Mouse (Mus musculus): ENCODE measurements around the gene Tmem104.

Gene Tmem104

GRCm38 (mm10) chr11:115226811-115227491 is 39.7 kb downstream of the Tmem104 start:
- no peak for DNase-seq (ENCODE audit: extremely low read depth, insufficient read length, low spot score)

DNA sequence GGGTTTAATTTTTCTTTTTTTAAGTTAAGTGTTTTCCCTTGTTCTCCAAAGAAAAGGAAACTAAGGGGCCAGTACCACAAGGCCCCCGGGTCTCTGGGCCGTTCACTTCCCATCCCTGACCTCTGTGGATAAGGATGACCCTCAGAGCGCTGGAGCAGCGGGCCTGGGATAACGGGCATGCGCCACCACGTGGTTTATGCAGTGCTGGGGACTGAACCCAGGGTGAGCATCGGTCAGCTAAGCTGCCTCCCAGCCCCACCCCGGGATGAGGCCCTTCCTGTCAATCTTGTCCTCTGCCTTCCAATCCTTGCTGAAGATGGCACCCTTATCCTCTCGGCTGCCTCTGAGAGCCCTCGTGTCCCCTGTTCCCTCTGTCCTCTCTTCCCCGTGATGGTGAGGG is 40.4 kb downstream of the Tmem104 start:
- DNase-seq (ENCODE audit: extremely low read depth, insufficient read length, low spot score) = no peak

DNA sequence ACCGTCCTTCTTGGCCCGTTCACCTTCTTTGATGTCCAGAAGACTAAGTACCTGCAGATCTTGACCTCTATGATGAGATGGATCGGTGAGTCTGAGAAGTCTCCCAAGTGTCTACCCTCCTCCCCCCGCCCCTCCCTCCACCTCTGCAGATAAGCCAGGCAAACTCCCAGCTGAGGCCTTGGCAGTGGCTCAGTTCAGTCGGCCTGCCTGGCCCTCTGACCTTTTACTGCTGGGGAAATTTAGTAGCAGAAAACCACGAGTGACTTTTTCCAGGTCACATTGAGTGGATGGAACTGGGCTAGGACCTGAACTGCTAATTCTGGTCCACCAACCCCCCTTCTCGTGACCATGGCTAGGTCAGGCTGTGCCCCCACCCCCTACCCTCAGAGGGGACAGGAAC is 41.1 kb downstream of the Tmem104 start:
- no peak for DNase-seq (ENCODE audit: extremely low read depth, insufficient read length, low spot score)

- DNase-seq (ENCODE audit: extremely low read depth, insufficient read length, low spot score) = no peak
These were observed 42.0 kb downstream of the Tmem104 start for GRCm38 (mm10) chr11:115229021-115229930.

DNA sequence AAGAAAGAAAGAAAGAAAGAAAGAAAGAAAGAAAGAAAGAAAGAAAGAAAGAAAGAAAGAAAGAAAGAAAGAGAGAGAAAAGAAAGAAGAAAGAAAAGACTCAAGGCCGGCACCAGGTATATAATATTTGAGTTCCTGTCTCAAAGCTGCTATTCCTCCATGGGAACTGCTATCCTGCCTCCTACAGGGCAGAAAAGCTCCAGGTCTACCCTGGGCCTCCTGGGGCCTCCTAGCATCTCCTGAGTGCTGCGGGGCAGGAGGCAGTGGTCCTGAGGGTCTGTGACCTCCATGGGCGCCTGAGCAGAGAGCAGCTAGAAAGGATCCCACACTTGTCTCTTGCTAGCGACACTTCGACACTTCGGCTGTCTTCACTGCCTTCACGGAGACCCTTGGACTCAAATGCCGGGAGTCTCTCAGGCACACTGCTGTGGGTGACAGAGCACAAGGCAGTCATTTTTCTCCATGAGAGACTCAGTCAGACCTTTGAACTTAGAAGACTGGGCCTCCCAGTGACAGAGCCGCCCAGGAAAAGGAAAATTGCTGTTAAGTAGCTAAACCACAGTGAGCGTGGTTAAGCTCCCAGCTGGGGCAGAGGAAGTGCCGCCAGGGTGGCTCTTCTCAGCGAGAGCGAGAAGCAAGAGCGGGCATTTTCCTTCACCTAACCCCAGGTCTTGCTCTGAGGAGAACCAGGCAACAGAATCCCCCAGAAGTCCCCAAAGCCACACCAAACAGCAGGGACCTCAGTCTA is 44.1 kb downstream of the Tmem104 start:
- DNase-seq (ENCODE audit: extremely low read depth, insufficient read length, low spot score) = no peak

DNA sequence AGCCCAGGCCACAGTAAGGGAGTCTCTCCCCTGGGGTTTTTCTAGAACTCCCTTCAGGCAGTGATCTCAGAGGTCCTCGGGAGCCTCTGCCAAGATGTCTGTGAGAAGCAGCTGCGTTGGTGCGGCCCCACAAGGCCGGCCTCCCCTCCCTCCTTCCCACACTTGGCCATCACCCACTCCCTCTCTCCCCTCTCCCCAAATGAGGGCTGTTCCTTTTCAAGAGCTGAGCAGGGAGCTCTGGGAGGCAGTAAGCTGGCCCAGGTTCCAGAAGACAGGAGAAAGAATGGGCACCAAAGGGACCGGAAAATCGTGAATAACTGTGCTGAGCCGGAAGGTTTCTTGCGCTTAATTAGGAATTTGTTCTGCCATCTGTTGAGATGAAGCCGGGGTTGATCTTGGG is 44.6 kb downstream of the Tmem104 start:
- DNase-seq (ENCODE audit: extremely low read depth, insufficient read length, low spot score) = no peak

GRCm38 (mm10) chr11:115232889-115233288 is 45.6 kb downstream of the Tmem104 start:
- no peak for DNase-seq (ENCODE audit: extremely low read depth, insufficient read length, low spot score)

- DNase-seq (ENCODE audit: extremely low read depth, insufficient read length, low spot score) = no peak
These were observed 46.4 kb downstream of the Tmem104 start for GRCm38 (mm10) chr11:115233526-115234290.

GRCm38 (mm10) chr11:115234320-115235044 is 47.2 kb downstream of the Tmem104 start:
- no peak for DNase-seq (ENCODE audit: extremely low read depth, insufficient read length, low spot score)

DNA sequence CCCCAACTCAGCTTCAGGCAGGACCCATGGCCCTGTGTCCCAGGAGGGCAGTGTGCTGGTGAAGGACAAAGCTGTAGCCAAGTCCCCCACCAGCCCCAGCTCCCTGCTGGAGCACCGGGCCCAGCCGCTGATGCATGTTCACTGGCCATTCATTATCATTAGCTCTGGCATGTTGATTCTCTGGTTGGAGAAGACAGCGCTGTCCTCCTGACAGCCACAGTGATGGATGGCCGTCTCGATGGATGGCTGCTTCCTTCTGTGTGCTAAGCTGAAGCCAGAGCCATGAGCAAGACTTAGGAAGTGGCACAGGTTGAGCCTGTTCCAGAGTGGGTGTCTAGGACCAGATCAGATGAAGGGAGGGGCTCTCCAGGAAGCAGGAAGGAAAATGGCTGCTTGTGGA is 49.3 kb downstream of the Tmem104 start:
- DNase-seq (ENCODE audit: extremely low read depth, insufficient read length, low spot score) = no peak

DNA sequence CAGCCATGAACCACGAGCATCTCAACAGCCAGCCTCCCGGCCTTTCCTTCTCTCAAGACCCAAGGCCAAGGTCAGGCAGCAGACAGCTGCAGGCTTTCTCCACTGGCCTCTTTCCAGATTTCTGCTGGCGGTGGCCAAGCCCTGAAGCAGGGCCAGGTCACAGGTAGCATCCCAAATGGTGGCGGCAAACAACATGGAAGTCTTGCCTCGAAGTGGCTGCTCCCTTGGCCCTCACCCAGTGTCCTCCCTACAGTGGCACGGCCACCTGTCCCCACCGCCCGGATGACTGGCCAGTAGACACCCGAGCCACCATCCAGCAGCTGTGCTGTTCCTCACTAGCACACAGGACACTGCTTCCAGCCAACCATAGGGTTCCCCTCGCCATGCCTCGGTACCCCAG is 54.1 kb downstream of the Tmem104 start:
- DNase-seq (ENCODE audit: extremely low read depth, insufficient read length, low spot score) = no peak

DNA sequence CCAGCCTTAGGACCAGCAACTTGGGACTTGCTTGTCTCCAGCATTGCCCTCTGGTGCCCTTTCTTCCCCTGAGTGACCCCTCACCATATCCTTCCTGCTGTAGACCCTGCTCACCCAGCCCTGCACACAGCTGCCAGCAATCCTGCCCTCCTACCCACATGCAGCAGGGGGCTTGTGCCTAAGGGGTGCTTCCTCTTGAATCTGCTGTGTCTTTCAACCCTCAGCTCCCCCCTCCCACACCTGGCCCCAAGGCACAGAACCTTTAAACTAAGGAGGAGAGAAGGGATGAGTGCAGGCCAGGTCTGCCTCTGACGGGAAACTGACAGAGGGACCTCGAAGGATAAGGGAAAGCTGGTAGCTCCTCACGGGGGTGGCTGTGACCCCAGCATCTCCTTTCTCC is 55.5 kb downstream of the Tmem104 start:
- no peak for DNase-seq (ENCODE audit: extremely low read depth, insufficient read length, low spot score)

GRCm38 (mm10) chr11:115243783-115244182 is 56.5 kb downstream of the Tmem104 start:
- no peak for DNase-seq (ENCODE audit: extremely low read depth, insufficient read length, low spot score)

GRCm38 (mm10) chr11:115244840-115245239 is 57.6 kb downstream of the Tmem104 start:
- DNase-seq (ENCODE audit: extremely low read depth, insufficient read length, low spot score) = no peak

DNA sequence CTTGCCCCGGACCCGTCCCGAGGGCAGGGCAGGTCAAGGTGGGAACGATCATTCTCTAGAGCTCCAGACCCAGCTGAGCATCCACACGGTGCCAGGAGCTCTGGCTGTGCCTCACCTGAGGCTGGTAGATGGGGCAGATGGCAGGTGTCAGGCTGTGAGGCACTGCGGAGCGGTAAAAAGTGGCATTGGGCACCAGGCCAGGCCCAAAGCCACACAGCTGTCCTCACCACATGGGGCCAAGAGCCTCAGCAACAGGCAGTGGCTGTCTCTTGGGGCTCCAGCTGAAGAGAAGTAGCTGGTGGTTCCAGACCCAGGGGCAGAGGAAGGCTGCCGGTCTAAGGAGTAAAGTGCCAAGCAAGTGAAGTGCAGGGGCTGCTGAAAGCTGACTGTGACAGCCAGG is 59.1 kb downstream of the Tmem104 start:
- no peak for DNase-seq (ENCODE audit: extremely low read depth, insufficient read length, low spot score)

- DNase-seq (ENCODE audit: extremely low read depth, insufficient read length, low spot score) = no peak
These were observed 60.0 kb downstream of the Tmem104 start for GRCm38 (mm10) chr11:115247240-115247639.

DNA sequence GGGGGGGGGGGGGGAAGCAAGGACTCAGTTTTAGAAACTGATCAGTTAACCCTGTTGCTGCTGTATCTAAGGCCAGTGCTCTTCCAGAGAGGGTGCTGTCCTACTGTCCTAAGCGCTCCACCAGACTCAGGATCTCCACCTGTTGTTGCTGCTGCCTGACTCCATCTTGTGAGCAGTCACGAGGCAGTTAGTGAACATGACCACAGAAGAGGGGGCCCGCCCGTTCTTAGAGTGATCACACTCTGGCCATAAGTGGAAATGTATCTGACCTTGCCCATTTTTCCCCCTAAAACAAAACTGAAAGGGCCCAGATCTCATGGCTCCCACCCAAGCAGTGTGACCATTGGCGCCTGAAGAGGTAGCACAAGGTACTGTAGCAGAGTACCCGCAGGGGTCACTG is 60.7 kb downstream of the Tmem104 start:
- DNase-seq (ENCODE audit: extremely low read depth, insufficient read length, low spot score) = no peak

DNA sequence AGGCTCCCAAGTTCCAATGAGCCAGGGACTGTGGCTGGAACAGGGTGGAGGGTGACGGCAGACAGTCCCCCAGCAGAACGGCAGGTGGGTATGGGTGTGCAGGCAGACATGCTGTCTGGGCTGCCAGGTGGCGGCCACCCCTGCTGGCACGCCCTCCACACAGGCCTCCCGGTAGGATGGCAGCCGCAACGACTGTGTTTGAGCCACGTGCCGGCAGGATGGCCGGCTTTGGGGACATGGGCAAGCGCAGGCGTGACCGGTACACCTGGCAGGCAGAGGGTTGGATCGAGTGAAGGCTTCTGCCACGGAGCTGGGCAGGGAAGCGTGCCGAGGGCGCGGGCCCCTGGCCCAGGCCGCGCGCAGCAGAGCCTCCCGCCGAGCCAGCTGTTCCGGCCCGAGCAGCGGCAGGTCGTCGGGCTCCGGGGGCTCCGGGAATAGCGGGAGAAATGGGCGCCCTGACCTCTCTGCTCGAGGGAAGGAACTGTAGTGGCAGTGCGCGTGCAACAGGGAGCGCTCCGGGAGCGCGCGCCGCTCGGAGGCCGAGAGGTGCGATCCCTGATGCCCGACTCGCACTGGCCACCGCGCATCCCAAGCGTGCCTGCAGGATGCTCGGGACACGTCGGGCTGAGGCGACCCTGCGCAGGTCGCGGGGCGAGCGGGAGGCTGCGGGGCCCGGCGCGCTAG is 62.6 kb downstream of the Tmem104 start:
- DNase-seq (ENCODE audit: extremely low read depth, insufficient read length, low spot score) = no peak

DNA sequence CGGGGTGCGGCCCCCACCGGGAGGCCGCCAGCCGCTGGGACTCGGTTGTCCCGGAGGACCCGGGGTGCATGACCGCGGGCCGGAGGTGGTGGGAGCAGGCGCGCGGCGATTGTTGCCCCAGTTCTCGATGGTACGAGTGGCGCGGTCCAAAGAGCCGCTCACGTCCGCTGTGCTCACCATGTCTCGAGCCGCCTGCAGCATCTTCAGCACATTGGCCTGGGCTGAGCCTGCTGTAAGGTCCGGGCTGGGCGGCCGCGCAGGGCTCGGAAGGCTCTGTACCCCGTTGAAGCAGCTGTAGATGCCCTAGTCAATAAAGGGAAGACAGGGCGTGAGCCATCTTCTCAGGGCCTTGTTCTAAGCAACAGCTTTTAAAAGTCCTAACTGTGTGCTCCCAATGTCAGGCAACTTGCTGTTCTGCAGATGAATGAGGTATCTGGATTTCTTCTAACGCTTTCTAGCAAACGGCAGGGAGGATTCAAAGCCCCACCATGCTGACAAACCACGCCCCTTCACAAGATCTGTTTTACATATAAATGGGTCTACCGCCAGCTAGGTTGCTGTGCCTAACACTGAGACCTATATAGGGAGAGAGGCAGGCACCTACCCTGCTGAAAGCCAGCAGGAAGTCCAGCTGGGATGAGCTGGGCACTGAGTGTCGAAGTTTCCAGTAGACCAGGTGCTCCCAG is 63.3 kb downstream of the Tmem104 start:
- DNase-seq (ENCODE audit: extremely low read depth, insufficient read length, low spot score) = no peak
